Mouse (Mus musculus): Measurements from ENCODE around the gene Alyref.

DNA sequence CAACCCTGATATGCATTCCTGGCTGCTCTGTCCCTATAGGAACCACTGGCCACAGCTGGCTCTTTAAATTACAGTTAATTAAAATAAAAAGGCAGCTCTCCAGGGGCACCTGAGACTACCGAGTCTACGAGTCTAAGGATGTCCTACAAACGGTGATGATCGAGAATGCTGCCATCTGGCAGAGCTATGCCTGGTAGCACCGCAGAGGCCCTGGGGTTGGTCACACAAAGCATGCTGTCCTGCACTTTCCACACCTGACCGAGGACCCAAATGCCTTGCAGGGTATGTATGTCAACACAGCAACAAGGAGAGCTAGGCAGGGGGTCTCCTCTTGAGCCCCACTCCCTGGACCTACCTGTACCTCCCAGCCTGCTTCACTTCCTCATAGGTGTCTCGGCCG lies 15.8 kb upstream of the Alyref start:
- no peak for TF ChIP-seq CTCF (IDR thresholded peaks at IDR 0.05; ENCODE audit: low read depth, low read length)
- no peak for TF ChIP-seq GATA1 (IDR thresholded peaks at IDR 0.05; ENCODE audit: borderline replicate concordance, low read length)
- TF ChIP-seq POLR2AphosphoS5 (IDR thresholded peaks at IDR 0.05; ENCODE audit: insufficient replicate concordance, low read depth, low read length) = no peak
